Mouse (Mus musculus) C2C12 (cell line): ENCODE results near the gene Tbxas1.

Source experiments
- CEBPB ChIP-seq: IDR thresholded peaks from one replicate; pipeline ENCODE4 v1.6.1; 2011; ENCODE audit warnings: low read depth, mild to moderate bottlenecking, control low read depth, moderate library complexity
- CTCF ChIP-seq: IDR thresholded peaks from one replicate; pipeline ENCODE4 v1.5.1; 2011; ENCODE audit not compliant: control insufficient read depth, insufficient read depth, insufficient read length
- FOSL1 ChIP-seq: IDR thresholded peaks from one replicate; pipeline ENCODE4 v1.8.0; 2011; ENCODE audit warnings: mild to moderate bottlenecking, low read length; ENCODE audit not compliant: poor library complexity, insufficient read depth, severe bottlenecking
- MYOD1 ChIP-seq: IDR thresholded peaks from one replicate; pipeline ENCODE4 v1.6.1; 2011; ENCODE audit warnings: low read depth; ENCODE audit not compliant: control insufficient read depth, insufficient read length
- USF1 ChIP-seq: IDR thresholded peaks from one replicate; pipeline ENCODE4 v1.6.1; 2011; ENCODE audit warnings: low read depth, mild to moderate bottlenecking, control low read depth, moderate library complexity

DNA sequence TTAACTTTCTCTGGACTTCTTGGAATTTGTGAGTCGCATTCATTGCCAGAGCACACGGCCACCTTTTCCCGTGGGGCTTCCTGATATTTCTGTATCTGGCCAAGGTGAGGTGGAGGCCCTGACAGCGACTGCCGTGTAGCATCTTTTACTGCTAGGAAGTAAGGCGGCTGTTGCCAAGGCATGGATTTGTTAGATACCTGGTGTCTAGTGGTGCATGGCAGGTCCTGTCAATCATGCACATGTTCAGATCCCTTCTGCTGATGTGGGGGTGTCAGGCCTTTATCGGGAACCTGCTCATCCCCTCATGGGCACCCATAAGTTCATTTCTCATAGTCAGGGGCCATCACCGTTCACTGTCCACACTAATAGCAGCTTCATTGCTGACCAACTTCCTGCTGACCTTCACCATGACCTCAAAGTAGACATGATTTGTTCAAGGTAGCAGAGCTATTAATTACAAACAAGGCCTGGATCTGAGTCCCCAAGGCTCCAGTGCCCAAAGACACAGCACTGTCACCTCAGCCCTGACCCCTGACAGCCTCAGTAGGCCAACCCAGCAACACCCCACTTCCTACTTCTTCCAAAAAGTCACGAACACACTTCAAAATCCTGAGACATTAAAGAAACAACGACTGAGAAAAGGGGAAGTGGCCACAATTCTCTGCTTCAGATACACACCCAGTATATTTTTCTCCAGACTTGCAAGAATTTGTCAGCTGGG is 98.4 kb downstream of the Tbxas1 start:
- TF ChIP-seq CTCF (no peak), MYOD1 (no peak), USF1 (no peak), CEBPB (no peak), FOSL1 (no peak)
